Mouse (Mus musculus) heart, embryonic 14.5 days (tissue): Measurements from ENCODE around the gene Aox1. TPM values are rescaled to one million over a fixed set of nuclear protein-coding genes. Genes with fewer than 3 reads are reported as not detected.

Experiments
- ATAC-seq: fragments of 200-750 bp; cut with Nextera tagmentation; 2 replicates; pipeline ENCODE4 v1.8.0; 2017; ENCODE audit warnings: low read depth, moderate TSS enrichment; ENCODE audit not compliant: insufficient number of reproducible peaks, insufficient read depth, low FRiP score
- H3K27ac ChIP-seq, 2 experiments: fragments of 200-500 bp in 1 of 2; fragments of 300-500 bp in 1 of 2; sonication (generic) in 1 of 2; replicated peaks in 1 of 2; 2 replicates each; pipeline ENCODE4 v1.5.1; 2012 to 2014; ENCODE audit warnings: low read depth in 2 of 2, low read length in 2 of 2, control low read depth in 1 of 2, mild to moderate bottlenecking in 1 of 2, mixed read lengths in 1 of 2; ENCODE audit not compliant: control insufficient read depth in 1 of 2, insufficient read depth in 1 of 2
- H3K27me3 ChIP-seq: fragments of 300-500 bp; sonication (generic); 2 replicates; pipeline ENCODE4 v1.6.1; 2014; ENCODE audit warnings: mild to moderate bottlenecking, low read length, control low read depth; ENCODE audit not compliant: control insufficient read depth, insufficient read depth
- H3K36me3 ChIP-seq: fragments of 300-500 bp; sonication (generic); 2 replicates; pipeline ENCODE4 v1.6.1; 2014; ENCODE audit warnings: mild to moderate bottlenecking, control low read depth, low read length, mixed read lengths; ENCODE audit not compliant: control insufficient read depth, insufficient read depth
- H3K4me1 ChIP-seq, 2 experiments: fragments of 200-500 bp in 1 of 2; fragments of 300-500 bp in 1 of 2; sonication (generic) in 1 of 2; 2 replicates each; pipeline ENCODE4 v1.6.1; 2012 to 2014; ENCODE audit warnings: low read length in 2 of 2, control low read depth in 1 of 2, mixed read lengths in 1 of 2; ENCODE audit not compliant: control insufficient read depth in 2 of 2, insufficient read depth in 2 of 2
- H3K4me2 ChIP-seq: fragments of 300-500 bp; sonication (generic); 2 replicates; pipeline ENCODE4 v1.6.1; 2014; ENCODE audit warnings: mild to moderate bottlenecking, low read length
- H3K4me3 ChIP-seq, 2 experiments: fragments of 200-500 bp in 1 of 2; fragments of 300-500 bp in 1 of 2; sonication (generic) in 1 of 2; 2 replicates each; pipeline ENCODE4 v1.5.1; 2012 to 2014; ENCODE audit warnings: low read length in 2 of 2, mild to moderate bottlenecking in 2 of 2, control low read depth in 1 of 2, low read depth in 1 of 2, moderate library complexity in 1 of 2; ENCODE audit not compliant: control insufficient read depth in 1 of 2, insufficient read depth in 1 of 2
- H3K9ac ChIP-seq: fragments of 300-500 bp; sonication (generic); 2 replicates; pipeline ENCODE4 v1.6.1; 2014; ENCODE audit warnings: mild to moderate bottlenecking, low read length
- H3K9me3 ChIP-seq: fragments of 300-500 bp; sonication (generic); 2 replicates; pipeline ENCODE4 v1.6.1; 2016; ENCODE audit warnings: low read length, control low read depth; ENCODE audit not compliant: control insufficient read depth
- WGBS: fragments of 180-500 bp; shearing (Covaris S2); extraction: QIAGEN DNeasy Blood & Tissue Kit; methylation state at CpG from one replicate; pipeline ENCODE4 v1.1.7; 2014; 5-methylcytosine and 5-hydroxymethylcytosine counted together
- polyA plus RNA-seq: library from polyadenylated mRNA; unstranded; fragments of >200 nt; fragmentation: Nextera tagmentation; extraction: Ambion mirVana; gene quantifications from 2 replicates; pipeline ENCODE4 v1.2.1, GENCODE M21; 2014

Aox1 gene
- polyA plus RNA-seq, 1 experiment from 2014 or later: 0.89 TPM

DNA sequence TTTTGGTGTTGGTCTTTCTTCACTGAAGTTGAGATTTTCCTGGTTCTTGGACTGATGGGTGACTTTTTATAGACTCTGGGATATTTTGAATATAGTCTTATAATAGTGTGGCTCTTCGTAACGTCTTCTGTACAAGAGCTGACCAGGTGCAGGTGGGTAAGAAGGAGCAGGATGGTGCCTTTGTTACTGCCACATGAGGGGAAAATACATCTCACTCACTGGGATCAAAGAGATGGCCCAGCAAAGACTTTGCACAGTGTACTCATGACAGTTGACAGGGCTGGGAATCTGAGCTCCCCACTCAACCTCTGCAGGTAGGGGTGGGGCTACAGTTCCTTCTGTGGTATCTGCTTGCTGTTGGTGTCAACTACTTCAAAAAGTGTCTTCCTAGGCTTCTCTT, 44.5 kb downstream of the Aox1 start:
- WGBS: 92% methylated on average over 2 of the region's 2 CpGs
- Histone ChIP-seq H3K4me1 (peaks cover 0 to 2% of the 10 kb centered on the region in 2 experiments; a peak in 1 of 4 replicates), H3K4me3 (no peak overlapping the region), H3K36me3 (no peaks in the 10 kb centered on the region), H3K9ac (no peak overlapping the region), H3K27ac (no peak overlapping the region), H3K27me3 (no peaks in the 10 kb centered on the region), H3K4me2 (no peak overlapping the region), H3K9me3 (no peaks in the 10 kb centered on the region)
- no peak for ATAC-seq

GRCm38 (mm10) chr1:58077882-58078281, 48.2 kb downstream of the Aox1 start:
- Histone ChIP-seq H3K4me1 (peaks cover 0 to 2% of the 10 kb centered on the region in 2 experiments; a peak in 1 of 4 replicates), H3K36me3 (no peaks in the 10 kb centered on the region), H3K9me3 (no peaks in the 10 kb centered on the region), H3K9ac (no peak overlapping the region), H3K4me3 (no peak overlapping the region), H3K4me2 (no peak overlapping the region), H3K27ac (no peak overlapping the region), H3K27me3 (no peaks in the 10 kb centered on the region)
- no peak for ATAC-seq

- Histone ChIP-seq H3K4me1 (no peaks in the 10 kb centered on the region), H3K4me2 (no peak overlapping the region), H3K36me3 (no peaks in the 10 kb centered on the region), H3K9ac (no peak overlapping the region), H3K4me3 (no peak overlapping the region), H3K9me3 (no peaks in the 10 kb centered on the region), H3K27me3 (no peaks in the 10 kb centered on the region), H3K27ac (no peak overlapping the region)
- no peak for ATAC-seq
- 89% methylated on average over 7 of the region's 7 CpGs for WGBS
Measured at GRCm38 (mm10) chr1:58078390-58078789, 48.7 kb downstream of the Aox1 start.

GRCm38 (mm10) chr1:58079689-58080088, 50.0 kb downstream of the Aox1 start:
- ATAC-seq: no peak
- Histone ChIP-seq H3K9ac (no peak overlapping the region), H3K4me2 (no peak overlapping the region), H3K27me3 (no peaks in the 10 kb centered on the region), H3K27ac (no peak overlapping the region), H3K36me3 (no peaks in the 10 kb centered on the region), H3K9me3 (no peaks in the 10 kb centered on the region), H3K4me3 (no peak overlapping the region), H3K4me1 (no peaks in the 10 kb centered on the region)
- WGBS: 84% methylated on average over 5 of the region's 5 CpGs

DNA sequence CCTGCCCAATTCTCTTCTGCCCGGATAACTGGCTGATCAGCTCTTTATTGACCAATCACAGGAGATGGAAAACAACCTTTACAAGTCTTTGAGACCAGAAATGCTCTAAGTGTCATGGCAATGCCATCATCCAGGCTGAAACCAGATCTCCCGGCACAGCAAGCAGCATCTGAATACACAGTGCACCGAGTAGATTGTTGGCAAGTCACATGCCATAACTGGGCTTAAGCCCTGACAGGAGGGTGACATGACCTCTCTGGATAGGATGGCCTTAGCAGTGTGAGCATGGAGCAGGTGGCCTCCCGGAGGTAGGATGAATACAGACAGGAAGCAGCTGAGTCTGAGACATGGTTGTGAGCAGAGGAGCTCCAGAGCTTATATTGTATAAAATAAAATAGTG, 50.7 kb downstream of the Aox1 start:
- Histone ChIP-seq H3K27me3 (no peaks in the 10 kb centered on the region), H3K4me2 (no peak overlapping the region), H3K27ac (no peak overlapping the region), H3K9me3 (no peaks in the 10 kb centered on the region), H3K4me3 (no peak overlapping the region), H3K4me1 (no peaks in the 10 kb centered on the region), H3K9ac (no peak overlapping the region), H3K36me3 (no peaks in the 10 kb centered on the region)
- 78% methylated on average over 4 of the region's 4 CpGs for WGBS
- ATAC-seq: no peak

DNA sequence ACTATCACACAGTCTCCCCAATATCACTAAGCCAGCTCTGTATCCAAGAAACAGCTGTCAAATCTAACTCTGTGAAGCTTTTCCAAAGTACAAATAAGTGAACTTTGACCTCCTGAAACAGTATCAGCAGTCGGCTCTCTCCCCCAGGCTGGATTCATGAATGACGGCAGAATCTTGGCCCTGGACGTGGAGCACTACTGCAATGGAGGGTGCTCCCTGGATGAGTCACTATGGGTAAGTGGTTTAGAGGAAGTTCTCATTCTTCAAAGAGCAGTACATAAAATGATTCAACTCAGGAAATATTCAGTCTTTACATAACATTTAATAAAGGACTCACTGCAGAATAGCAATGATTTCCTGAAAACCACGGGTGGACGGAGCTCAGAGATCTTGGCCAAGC, 51.6 kb downstream of the Aox1 start:
- H3K4me1 ChIP-seq: no peaks in the 10 kb centered on the region
- H3K36me3 ChIP-seq: no peaks in the 10 kb centered on the region
- no peak overlapping the region for H3K27ac ChIP-seq
- no peak overlapping the region for H3K9ac ChIP-seq
- H3K9me3 ChIP-seq: no peaks in the 10 kb centered on the region
- no peak overlapping the region for H3K4me3 ChIP-seq
- ATAC-seq: no peak
- no peaks in the 10 kb centered on the region for H3K27me3 ChIP-seq
- 74% methylated on average over 5 of the region's 5 CpGs for WGBS
- H3K4me2 ChIP-seq: no peak overlapping the region

DNA sequence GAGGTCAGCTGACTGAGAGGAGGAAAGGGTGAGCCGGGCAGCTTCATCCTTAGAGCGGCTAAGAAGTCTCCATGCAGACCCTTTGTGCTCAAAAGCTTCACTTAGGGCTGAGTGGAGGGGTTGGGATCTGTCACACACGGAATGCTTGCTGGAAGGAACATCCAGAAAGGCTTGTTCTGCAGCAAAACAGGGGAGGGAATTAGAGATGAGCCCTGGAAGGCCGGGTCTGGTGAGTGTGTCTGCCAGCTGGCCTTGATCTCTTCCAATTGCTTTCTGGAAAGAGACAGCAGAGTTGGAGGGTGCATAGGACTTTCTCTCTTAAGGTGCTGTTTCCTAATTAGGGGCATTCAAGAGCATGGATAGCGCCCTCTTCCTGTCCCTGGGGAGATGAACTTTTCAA, 59.6 kb downstream of the Aox1 start:
- Histone ChIP-seq H3K4me3 (no peak overlapping the region), H3K36me3 (no peaks in the 10 kb centered on the region), H3K9ac (no peak overlapping the region), H3K4me2 (no peak overlapping the region), H3K4me1 (no peaks in the 10 kb centered on the region; a peak in 3 of 4 replicates), H3K27me3 (no peaks in the 10 kb centered on the region; the same call in 1 of the 2 replicates), H3K27ac (no peak overlapping the region), H3K9me3 (no peaks in the 10 kb centered on the region)
- ATAC-seq: no peak
- 60% methylated on average over 5 of the region's 5 CpGs for WGBS

DNA sequence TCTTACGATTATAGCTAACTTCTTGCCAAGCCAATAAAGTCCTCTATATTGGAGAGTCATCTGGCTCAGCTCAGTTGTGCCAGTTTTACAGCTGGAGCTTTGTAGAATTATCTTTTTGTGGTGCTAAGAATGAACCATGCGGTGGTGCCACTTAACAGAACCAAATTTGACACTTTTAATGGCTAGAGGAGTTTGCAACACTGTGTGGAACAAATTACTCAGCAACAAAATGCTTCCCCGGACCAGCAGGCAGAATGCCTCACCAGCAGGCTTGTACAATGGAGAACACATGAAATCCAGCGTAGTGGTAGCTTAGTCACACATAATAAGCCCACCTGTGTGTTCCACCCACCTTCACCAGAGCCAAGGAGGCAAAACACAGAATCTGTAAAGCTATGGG, 60.5 kb downstream of the Aox1 start:
- no peak overlapping the region for H3K4me3 ChIP-seq
- H3K9ac ChIP-seq: no peak overlapping the region
- 81% methylated on average over 4 of the region's 4 CpGs for WGBS
- H3K9me3 ChIP-seq: no peaks in the 10 kb centered on the region
- no peak for ATAC-seq
- H3K4me2 ChIP-seq: no peak overlapping the region
- H3K27me3 ChIP-seq: no peaks in the 10 kb centered on the region; the same call in 1 of the 2 replicates
- H3K27ac ChIP-seq: no peak overlapping the region
- H3K36me3 ChIP-seq: no peaks in the 10 kb centered on the region
- no peaks in the 10 kb centered on the region; a peak in 3 of 4 replicates for H3K4me1 ChIP-seq
